Mouse (Mus musculus): Measurements from ENCODE around the gene Afm.

The Afm gene

DNA sequence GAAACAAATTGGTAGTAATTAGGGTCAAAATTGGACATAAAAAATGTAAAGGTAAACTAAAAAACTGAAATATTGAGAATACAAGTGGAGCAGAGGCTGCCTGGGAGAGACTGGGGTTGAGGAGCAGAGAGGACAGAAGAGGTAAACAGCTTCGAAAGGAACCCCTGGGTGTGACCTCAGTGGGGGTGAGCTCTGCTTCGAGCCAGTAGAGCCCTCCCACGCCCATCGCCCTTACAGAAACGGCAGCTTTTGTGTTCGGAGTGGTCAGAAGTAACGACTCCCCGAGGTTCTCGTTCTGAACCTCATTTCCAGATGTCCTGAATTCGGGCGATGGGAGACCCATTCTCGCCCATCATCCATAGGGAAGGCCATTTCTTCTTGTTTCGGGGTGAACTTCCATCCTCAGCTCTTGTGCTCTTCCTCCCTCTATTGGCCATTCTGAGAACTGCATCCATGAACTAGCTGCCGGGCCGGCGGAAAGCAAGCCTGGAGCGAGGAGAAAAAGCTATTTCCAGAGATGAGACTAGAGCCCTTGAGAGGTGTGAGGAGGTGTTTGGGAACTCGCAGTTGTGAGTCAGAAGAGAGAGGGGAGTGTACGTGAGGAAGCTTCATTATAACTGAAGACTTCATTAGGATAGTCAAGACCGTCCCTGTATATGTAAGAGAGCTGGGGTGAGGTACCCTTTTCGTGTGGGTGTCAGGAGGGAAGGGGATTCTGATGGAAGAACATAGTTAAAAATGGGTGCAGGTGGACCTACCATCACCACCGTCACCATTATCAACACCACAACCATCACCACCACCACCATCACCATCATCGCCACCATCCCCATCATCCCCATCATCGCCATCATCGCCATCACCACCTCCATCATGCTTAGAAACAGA is 70.2 kb downstream of the Afm start:
- CTCF ChIA-PET, result interaction anchor here (0.5 to 1.8 kb wide), 39 partner anchors 8 to 1838 kb away, joined by 3 to 11 read pairs (median 3); partner anchors contain the start of gene Mthfd2l (in 1 of the 4)
- POLR2A ChIA-PET, result interaction anchor here in 1 of 4 experiments (1.6 kb wide), 1 partner anchor 222 kb away, joined by 7 read pairs; the partner anchor contains the start of genes Ankrd17 and Gm9958

DNA sequence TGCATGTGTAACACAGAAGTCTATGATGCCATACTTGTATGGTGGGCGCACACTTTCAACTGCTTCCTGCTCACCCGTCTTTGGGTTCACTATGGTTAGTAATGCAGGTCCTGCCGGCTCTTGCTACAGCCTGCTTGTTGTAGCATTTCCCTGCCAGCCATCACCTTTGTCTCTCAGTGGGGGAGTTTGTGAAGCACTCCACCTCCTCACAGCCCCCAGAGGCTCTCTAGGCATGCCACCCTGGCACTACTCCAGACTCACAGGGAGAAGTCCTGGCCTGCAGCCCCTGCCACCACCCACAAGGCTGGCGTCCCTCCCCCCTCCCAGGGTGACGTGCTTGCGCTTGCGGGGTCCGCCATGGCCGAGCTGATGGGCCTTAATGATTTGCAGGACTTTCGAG is 71.9 kb downstream of the Afm start:
- ChIA-PET CTCF (no interaction called here), POLR2A (interaction anchor here in 1 of 4 experiments (0.6 kb wide), 1 partner anchor 260 kb away, joined by 7 read pairs; no protein-coding TSS in a partner anchor)

DNA sequence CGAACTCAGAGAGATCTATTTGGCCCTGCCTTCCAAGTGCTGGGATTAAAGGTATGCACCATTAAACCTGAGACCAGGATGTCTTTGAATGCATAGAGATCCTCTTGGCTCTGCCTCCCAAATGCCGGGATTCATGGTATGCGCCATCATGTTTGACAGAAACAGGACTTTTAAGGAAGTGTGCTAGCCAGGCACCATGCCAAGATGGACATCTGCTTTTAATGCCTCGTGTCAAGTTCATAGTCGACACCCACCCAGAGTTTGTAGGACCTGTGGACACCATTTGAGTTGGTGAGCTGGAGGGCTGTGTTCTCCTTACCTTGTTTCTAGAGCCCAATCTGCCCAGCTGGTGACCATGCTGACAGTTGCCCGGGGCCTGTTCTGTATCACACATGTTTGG is 73.2 kb downstream of the Afm start:
- ChIA-PET CTCF (no interaction called here), POLR2A (no interaction called here)

DNA sequence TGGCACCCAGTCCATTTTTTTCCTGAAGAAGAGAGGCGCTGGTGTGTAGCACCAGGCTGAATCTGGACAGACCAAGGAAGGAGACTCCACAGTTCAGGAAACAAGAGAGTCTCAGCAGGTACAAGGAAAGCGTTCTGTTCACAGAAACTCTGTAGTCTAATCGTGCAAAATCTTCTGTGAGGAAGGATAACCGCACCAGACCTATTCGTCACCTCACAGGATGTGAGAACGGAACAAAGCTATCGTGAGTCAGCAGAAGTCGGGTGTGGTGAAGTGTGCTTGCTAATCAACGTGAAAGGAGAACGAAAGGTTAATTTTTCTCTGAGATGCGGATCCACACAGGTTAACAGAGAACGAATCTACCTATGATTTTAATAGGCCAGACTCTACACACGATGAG is 76.2 kb downstream of the Afm start:
- CTCF ChIA-PET, result interaction anchor here in 1 of 4 experiments (1.1 kb wide), 1 partner anchor 94 kb away, joined by 3 read pairs; no protein-coding TSS in a partner anchor
- POLR2A ChIA-PET, result no interaction called here

DNA sequence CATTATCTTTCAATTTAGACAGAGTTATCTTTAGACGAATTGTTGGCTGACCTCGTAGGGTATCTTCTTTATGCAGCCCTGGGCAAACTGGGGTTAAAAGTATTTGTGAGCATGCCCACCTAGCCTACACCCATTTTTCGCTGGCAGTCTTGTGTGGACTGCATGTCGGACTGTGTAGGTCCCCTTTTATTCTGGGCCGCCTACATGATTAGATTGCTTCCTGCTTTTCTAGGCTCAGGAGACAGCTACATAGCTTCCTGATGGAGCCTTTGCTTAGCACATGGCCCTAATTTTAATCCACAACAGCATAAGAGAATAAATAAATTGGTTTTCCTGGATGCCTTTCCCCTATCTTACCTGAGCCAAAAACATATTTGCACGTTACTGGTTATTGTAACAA is 77.4 kb downstream of the Afm start:
- ChIA-PET CTCF (no interaction called here), POLR2A (no interaction called here)

DNA sequence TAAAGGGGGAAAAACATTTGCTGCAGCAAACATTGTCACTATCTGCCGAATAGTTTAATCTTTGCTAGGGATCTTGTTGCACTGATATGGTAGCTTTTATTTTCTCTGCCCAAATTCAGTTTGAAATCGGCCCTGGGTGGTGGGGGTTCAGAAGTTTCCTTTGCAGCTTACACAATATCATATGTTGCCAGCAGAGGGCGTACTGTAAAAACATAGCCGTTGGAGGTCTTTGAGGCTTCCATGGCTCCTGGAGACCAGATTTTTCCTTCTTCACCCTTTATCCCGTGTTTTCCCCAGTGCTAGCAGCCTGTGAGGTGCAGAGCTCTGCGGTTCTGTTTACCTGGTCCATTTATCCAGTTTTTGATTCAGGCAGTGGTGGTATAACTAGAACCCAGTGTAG is 82.7 kb downstream of the Afm start:
- ChIA-PET POLR2A (no interaction called here), CTCF (interaction anchor here (0.5 to 2.7 kb wide), 9 partner anchors 12 to 398 kb away, joined by 3 to 11 read pairs (median 3); no protein-coding TSS in a partner anchor)

Data from embryonic stem cell, embryonic (primary cell).